Mouse (Mus musculus): ENCODE measurements around the gene Fhad1. TPM values are rescaled to one million over a fixed set of nuclear protein-coding genes. Genes with fewer than 3 reads are reported as not detected.

Gene Fhad1
- polyA plus RNA-seq, 1 experiment from 2014 or later: 4.9 TPM

DNA sequence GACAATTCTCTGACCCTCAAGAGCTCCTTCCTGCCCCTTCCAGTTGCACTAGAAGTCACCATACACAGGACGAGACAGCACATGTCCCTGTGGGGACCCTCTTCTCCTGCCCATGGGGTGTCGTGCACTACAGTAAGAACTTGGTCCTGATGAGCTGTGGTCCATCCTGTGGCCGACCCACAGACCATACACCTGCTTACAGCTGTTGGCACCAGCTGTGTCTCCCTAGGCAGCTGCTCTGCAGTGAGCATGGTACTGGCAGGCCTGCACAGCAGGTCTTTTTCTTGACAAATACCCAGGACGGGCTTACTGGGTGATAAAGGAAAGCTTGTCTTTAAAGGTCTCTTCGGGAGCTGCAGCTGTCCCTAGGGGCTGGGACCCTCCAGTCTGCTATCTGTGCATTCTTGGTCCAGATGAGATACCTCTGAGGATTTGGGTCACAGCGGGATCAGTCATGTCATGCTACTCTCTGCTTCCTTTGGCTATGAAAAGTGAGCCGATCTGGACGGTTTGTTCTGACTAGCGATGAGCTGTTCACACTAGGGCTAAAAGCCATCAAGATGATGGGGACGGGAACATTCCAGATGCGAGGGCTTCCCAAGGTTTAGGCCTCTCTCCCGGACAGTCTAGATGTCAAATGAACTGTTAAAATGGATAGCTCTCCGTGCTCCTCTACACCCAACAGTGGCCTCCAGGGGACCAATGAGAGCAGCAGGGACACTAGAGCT is 44.4 kb upstream of the Fhad1 start:
- Histone ChIP-seq H3K4me2 (replicated peaks; ENCODE audit: low read depth) (no peak overlapping the region), H3K27me3 (ENCODE audit: control insufficient read depth, insufficient read depth, low read length) (no peaks in the 10 kb centered on the region), H3K9me3 (ENCODE audit: control insufficient read depth, low read length) (no peaks in the 10 kb centered on the region), H3K27ac (replicated peaks) (0 out of 2 replicates have a peak overlapping the region, but pooled peaks have one; percentile 13), H3K4me3 (ENCODE audit: low read depth, low read length) (no peak overlapping the region), H3K36me3 (ENCODE audit: control insufficient read depth, insufficient read depth, low read length) (no peaks in the 10 kb centered on the region; the same call in 1 of the 2 replicates), H3K9ac (ENCODE audit: low read length) (no peak overlapping the region), H3K4me1 (replicated peaks; ENCODE audit: control insufficient read depth, insufficient read depth) (peaks cover 6% of the 10 kb centered on the region)
- no peak for ATAC-seq (ENCODE audit: low FRiP score, low TSS enrichment)
- WGBS: 72% methylated on average over 13 of the region's 13 CpGs
- TF ChIP-seq CTCF (IDR thresholded peaks at IDR 0.05; ENCODE audit: low read depth): no peak
- TF ChIP-seq EP300 (optimal IDR thresholded peaks at IDR 0.05): no peak
- DNase-seq (ENCODE audit: low spot score): no peak

DNA sequence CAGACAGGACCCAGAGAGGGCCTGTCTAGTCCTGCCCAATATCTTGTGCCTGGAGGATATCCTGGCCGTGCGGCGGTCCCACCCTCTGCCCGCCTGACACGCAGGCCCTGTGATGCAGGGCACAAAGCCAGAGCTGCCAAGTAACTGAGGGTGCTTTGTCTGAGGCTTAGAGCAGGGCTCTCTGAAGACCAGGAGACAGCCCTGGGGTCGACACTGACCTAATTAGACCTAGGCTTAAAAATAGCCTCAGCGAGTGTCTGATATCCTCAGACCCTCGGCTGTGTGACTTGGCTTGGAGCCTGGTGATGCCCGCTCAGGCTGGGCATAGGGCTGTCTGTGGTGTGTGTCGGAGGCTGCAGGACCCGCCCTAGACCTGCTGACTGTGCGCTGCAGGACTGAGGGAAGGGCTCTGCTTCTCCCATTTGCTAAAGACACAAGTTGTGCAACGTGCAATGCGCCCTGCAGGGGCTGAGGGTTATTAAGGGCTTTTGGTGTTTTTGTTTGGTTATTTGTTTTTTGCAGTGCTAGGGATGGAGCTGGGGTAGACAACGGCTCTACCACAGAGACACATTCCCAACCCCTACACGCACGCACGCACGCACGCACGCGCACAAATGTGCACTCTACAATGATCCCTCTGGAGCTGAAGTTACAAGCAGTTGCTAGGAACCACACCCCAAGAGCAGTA is 42.8 kb upstream of the Fhad1 start:
- Histone ChIP-seq H3K4me2 (replicated peaks; ENCODE audit: low read depth) (no peak overlapping the region), H3K27me3 (ENCODE audit: control insufficient read depth, insufficient read depth, low read length) (no peaks in the 10 kb centered on the region), H3K9me3 (ENCODE audit: control insufficient read depth, low read length) (no peaks in the 10 kb centered on the region), H3K36me3 (ENCODE audit: control insufficient read depth, insufficient read depth, low read length) (no peaks in the 10 kb centered on the region; the same call in 1 of the 2 replicates), H3K4me1 (replicated peaks; ENCODE audit: control insufficient read depth, insufficient read depth) (peaks cover 14% of the 10 kb centered on the region), H3K27ac (replicated peaks) (peak overlapping the region; percentile 42), H3K4me3 (ENCODE audit: low read depth, low read length) (no peak overlapping the region), H3K9ac (ENCODE audit: low read length) (0 out of 2 replicates have a peak overlapping the region, but pooled peaks have one; percentile 8)
- DNase-seq (ENCODE audit: low spot score) (no peak), ATAC-seq (ENCODE audit: low FRiP score, low TSS enrichment) (no peak; the same call in 1 of the 2 replicates)
- TF ChIP-seq CTCF (IDR thresholded peaks at IDR 0.05; ENCODE audit: low read depth): no peak
- no peak for TF ChIP-seq EP300 (optimal IDR thresholded peaks at IDR 0.05)
- 61% methylated on average over 22 of the region's 22 CpGs for WGBS

DNA sequence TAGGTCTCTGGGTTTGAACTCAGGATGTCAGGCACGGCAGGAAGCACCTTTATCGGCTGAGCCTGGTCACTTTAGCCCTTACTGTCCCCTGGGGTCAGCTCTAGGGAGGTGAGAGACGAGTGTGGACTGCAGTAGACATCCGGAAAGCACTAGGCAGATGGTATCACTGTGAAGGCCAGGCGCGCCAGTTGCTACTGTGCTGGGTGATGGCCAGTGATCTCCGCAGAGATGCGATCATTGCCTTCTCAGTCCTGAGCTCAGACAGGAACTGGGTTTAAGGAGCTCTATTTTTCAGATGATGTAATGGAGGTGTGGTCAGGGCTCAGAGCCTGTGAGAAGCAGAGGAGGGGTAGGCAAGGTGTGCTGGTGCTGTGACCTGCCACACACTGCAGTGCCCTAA is 40.7 kb upstream of the Fhad1 start:
- H3K27ac ChIP-seq (replicated peaks): peak overlapping the region; percentile 56; the same call in 1 of the 2 replicates
- H3K4me3 ChIP-seq (ENCODE audit: low read depth, low read length): no peak overlapping the region
- H3K36me3 ChIP-seq (ENCODE audit: control insufficient read depth, insufficient read depth, low read length): no peaks in the 10 kb centered on the region; the same call in 1 of the 2 replicates
- peak; percentile 38 for ATAC-seq (ENCODE audit: low FRiP score, low TSS enrichment)
- WGBS: 75% methylated on average over 8 of the region's 8 CpGs
- no peak for TF ChIP-seq CTCF (IDR thresholded peaks at IDR 0.05; ENCODE audit: low read depth)
- TF ChIP-seq EP300 (optimal IDR thresholded peaks at IDR 0.05): no peak
- DNase-seq (ENCODE audit: low spot score): no peak
- peaks cover 10% of the 10 kb centered on the region; the same call in 1 of the 2 replicates for H3K4me1 ChIP-seq (replicated peaks; ENCODE audit: control insufficient read depth, insufficient read depth)
- no peak overlapping the region for H3K4me2 ChIP-seq (replicated peaks; ENCODE audit: low read depth)
- H3K9ac ChIP-seq (ENCODE audit: low read length): no peak overlapping the region
- no peaks in the 10 kb centered on the region for H3K9me3 ChIP-seq (ENCODE audit: control insufficient read depth, low read length)
- H3K27me3 ChIP-seq (ENCODE audit: control insufficient read depth, insufficient read depth, low read length): no peaks in the 10 kb centered on the region

DNA sequence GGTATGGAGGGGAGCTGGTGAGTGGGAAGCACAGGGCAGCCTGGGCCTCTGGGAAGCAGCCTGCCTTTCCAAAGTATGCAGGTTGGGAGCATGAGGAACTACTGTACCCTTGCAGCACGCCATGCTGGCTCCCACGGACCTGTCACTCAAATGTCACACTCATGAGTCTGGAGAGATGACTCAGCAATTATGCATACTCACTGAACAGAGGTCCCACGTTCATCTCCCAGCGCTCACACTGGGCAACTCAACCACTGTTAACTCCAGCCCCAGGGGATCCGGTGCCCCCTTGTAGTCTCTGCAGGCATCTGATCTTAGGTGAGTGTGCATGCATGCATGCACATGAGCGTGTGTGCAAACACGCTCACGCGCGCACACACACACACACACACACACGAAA is 39.7 kb upstream of the Fhad1 start:
- H3K27me3 ChIP-seq (ENCODE audit: control insufficient read depth, insufficient read depth, low read length): no peaks in the 10 kb centered on the region
- no peak overlapping the region for H3K9ac ChIP-seq (ENCODE audit: low read length)
- ATAC-seq (ENCODE audit: low FRiP score, low TSS enrichment) (no peak), DNase-seq (ENCODE audit: low spot score) (no peak)
- peak overlapping the region; percentile 83; the same call in 1 of the 2 replicates for H3K27ac ChIP-seq (replicated peaks)
- 78% methylated on average over 11 of the region's 11 CpGs for WGBS
- H3K4me2 ChIP-seq (replicated peaks; ENCODE audit: low read depth): no peak overlapping the region
- TF ChIP-seq CTCF (IDR thresholded peaks at IDR 0.05; ENCODE audit: low read depth) (no peak), EP300 (optimal IDR thresholded peaks at IDR 0.05) (no peak)
- peaks cover 10% of the 10 kb centered on the region; the same call in 1 of the 2 replicates for H3K4me1 ChIP-seq (replicated peaks; ENCODE audit: control insufficient read depth, insufficient read depth)
- H3K4me3 ChIP-seq (ENCODE audit: low read depth, low read length): no peak overlapping the region
- no peaks in the 10 kb centered on the region for H3K9me3 ChIP-seq (ENCODE audit: control insufficient read depth, low read length)
- no peaks in the 10 kb centered on the region for H3K36me3 ChIP-seq (ENCODE audit: control insufficient read depth, insufficient read depth, low read length)

DNA sequence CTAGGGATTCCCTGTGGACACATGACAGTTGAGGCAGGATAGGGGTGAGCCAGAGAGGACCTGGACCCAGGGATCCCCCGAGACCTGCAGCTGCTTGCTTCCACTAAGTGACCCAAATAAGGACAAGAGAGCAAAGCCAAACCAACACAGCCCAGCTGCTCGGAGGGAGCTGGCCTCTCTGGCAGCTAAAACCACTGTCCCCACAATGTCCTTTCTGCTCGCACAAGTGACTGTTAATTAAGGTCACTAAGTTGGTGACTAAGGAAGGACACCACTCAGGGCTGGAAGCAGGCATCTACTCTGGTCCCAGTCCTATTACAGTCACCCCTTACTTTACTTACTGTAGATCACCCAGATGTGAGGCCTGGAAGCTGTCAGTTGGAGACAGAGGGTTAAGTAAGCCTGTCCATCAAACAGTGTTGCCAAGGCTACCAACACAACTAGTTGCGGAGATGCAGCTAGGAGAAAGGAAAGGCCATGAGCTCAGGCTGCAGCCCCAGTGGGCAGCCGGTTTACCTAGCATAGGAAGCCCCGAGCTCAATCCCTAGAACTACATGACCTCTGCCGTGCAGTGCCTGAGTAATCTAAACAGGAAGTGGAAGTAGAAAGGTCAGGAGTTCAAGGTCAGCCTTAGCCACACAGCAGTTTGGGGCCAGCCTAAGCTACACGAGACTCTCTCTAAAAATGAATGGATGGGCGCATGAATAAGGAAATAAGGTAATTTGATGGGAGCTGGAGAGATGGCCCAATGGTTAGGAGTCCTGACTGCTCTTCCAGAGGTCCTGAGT is 39.0 kb upstream of the Fhad1 start:
- Histone ChIP-seq H3K4me3 (ENCODE audit: low read depth, low read length) (no peak overlapping the region), H3K4me1 (replicated peaks; ENCODE audit: control insufficient read depth, insufficient read depth) (peaks cover 10% of the 10 kb centered on the region; the same call in 1 of the 2 replicates), H3K36me3 (ENCODE audit: control insufficient read depth, insufficient read depth, low read length) (no peaks in the 10 kb centered on the region), H3K9ac (ENCODE audit: low read length) (no peak overlapping the region), H3K27me3 (ENCODE audit: control insufficient read depth, insufficient read depth, low read length) (no peaks in the 10 kb centered on the region), H3K9me3 (ENCODE audit: control insufficient read depth, low read length) (no peaks in the 10 kb centered on the region), H3K27ac (replicated peaks) (peak overlapping the region; percentile 83), H3K4me2 (replicated peaks; ENCODE audit: low read depth) (no peak overlapping the region)
- ATAC-seq (ENCODE audit: low FRiP score, low TSS enrichment) (peak; percentile 1; the same call in 1 of the 2 replicates), DNase-seq (ENCODE audit: low spot score) (no peak)
- TF ChIP-seq EP300 (optimal IDR thresholded peaks at IDR 0.05) (no peak), CTCF (IDR thresholded peaks at IDR 0.05; ENCODE audit: low read depth) (no peak)
- 43% methylated on average over 9 of the region's 9 CpGs for WGBS

Measured in stomach, postnatal 0 days (tissue).